Mouse (Mus musculus): Measurements from ENCODE around the gene Nrip1.

Nrip1 gene

DNA sequence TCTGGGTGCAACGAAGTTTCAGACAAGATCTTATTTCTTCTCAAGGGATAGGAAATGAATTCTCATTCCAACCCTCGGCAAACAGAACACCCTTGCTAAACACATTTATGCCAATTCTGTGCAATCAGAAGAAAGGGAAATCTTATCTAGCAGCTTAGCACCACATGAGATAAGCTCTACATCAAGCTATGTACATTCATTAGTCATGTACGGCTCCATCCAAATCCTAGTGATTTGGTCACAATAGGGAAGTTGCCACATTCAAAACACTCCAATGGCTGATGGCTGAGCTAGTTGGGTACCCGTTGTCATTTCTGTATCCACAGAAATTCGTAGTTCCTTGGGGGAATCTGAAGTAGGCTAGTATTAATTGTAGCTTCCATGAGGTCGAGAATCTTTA is 91.8 kb downstream of the Nrip1 start:
- no peak; the same call in 1 of the 2 replicates for ATAC-seq (ENCODE audit: low TSS enrichment)

DNA sequence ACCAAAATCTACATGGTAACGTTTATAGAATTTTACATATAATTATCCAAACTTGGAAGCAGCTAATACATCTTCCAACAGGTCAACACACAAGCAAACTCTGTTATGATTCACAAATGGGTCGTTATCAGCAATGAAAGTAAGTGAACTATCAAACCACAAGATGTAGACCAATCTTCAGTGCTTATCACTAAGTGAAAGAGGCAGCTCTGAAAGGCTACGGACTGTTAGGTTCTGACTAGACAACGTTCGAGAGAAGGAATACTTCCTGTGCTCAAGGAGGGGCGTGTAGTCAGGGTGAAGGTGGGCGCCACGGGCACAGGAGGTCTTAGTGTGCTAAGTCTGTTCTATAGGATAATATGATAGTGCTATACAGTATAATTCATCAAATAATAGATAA is 93.3 kb downstream of the Nrip1 start:
- ATAC-seq (ENCODE audit: low TSS enrichment), result no peak

DNA sequence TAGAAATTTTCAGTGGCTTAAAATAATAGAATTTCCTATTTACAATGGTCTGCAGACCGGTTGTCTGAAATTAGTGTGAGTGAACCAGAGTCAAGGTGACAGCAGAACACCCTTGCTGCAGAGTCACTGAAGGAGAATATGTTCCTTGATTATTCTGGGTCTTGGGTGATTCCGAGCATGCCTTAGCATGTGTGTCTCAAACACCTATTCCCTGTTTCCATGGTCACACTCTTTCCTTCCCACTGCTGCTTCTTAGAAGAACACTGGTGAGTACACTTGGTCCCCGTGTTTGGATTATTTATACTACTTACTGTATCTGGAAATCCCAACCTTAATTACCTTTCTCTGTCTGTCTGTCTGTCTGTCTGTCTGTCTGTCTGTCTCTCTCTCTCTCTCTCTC is 97.4 kb downstream of the Nrip1 start:
- no peak for ATAC-seq (ENCODE audit: low TSS enrichment)

DNA sequence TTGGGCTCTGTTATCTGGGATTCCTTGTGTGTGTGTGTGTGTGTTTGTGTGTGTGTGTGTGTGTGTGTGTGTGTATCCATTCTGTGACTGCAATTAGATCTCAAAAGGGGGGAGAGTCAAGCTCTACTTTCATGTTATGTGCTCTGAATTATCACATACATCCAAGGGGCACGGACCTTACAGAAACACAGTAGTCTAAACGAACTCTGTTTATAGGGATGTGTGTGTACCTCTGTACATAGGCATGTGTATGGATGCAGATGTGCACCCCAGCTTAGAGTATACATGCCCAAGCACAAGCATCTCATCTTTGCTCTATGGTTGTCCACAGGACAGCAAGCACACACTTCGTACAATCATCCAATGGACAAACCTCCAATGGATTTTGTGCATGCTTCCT is 98.0 kb downstream of the Nrip1 start:
- no peak for ATAC-seq (ENCODE audit: low TSS enrichment)

DNA sequence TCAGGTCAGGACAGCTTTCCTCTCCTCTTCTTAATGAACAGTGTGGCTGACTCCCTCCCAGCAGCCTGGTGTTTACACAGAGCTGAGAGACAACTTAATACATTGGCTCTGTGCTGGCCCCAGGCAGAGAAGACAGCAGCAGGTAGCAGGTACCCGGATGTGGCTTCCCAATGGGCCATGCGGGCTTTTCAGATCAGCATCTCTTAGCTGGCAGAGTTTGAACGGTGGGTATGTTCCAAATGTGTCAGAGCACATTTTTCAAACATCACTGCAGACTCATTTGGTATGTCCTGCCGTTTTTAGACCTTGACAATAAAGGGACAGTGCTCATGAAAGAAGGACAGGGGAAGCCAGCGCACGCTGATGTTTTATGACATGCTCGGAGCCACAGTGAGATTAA is 98.5 kb downstream of the Nrip1 start:
- no peak for ATAC-seq (ENCODE audit: low TSS enrichment)

DNA sequence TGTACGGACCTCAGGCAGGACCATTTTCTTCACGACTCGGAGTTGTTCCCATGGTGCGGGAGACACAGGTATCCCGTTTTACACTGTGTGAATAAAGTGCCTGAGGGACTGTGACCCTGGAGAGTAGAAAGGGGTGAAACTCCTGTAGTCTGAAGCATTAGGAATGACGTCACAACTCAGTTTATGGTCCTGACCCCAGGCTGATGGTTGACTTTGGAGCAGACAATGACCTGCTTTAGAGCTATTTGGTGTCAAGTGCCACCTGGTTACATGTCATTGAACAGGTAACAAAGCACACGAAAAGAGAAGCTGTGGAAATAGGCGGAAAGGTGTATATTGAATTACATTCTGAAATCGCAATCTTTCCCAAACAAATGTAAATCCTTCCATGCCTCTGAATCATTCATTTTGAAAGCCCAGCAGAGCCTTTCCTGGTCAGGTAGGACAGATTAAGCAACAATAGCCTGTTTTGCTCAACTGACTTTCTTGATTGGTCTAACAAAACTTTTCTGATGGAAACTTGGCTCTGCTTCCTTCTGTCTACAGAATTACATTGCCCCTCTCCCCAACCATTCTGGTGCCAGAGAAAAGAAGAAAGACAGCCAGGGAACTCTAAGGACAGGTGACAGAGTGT is 106.9 kb downstream of the Nrip1 start:
- no peak for ATAC-seq (ENCODE audit: low TSS enrichment)

DNA sequence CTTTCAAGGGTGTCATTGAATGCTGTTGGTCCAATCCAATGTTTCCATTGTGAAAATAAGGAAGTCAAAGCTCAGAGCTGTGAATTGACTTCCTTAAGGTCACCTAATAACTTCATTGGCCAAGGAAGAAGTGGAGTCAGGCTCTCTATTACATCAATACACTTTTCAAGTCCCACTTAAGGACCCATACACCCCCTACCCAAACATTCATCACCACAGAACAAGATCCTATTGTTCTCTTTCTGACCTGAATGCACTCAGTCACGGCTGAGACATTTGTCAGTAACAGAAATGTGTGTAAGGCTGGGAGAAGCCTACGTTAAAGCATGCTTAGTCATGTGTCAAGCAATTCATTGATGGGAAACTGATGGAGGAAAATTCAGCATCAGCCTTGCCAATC is 107.8 kb downstream of the Nrip1 start:
- ATAC-seq (ENCODE audit: low TSS enrichment), result no peak

DNA sequence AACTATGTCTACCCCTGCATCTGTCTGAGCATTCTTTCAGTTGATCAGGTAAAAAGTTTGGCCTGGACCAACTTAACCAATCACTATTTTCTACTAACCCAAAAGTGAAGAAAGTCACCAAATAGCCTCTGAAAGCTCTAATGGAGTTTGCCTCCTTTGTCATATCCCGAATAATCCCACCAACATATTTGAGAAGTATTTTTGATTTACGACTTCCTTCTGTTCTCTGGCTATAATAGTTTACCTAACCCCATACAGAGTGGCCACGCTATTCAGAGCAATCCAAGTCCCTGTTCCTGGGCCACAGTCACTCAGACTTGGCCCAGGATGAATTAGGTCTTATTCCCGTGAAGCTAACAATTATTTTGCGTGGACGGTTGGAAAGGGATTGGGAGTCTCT is 108.3 kb downstream of the Nrip1 start:
- no peak for ATAC-seq (ENCODE audit: low TSS enrichment)

DNA sequence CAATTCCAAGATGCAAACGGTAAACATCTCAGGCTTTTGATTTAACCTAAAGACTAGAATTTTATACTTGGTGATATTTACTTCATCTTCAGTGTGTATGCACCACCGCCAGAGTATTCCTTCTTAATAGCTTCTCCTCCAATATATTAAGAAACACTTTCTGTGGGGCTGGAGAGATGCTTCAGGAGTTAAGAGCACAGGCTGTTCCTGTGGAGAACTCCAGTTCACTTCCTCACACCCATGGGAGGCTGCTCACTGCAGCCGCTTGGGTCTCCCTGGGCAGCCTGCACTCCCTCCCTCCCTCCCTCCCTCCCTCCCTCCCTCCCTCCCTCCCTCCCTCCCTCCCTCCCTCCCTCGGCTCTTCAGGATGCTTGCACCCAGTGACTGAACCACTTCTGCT is 110.2 kb downstream of the Nrip1 start:
- ATAC-seq (ENCODE audit: low TSS enrichment), result no peak

DNA sequence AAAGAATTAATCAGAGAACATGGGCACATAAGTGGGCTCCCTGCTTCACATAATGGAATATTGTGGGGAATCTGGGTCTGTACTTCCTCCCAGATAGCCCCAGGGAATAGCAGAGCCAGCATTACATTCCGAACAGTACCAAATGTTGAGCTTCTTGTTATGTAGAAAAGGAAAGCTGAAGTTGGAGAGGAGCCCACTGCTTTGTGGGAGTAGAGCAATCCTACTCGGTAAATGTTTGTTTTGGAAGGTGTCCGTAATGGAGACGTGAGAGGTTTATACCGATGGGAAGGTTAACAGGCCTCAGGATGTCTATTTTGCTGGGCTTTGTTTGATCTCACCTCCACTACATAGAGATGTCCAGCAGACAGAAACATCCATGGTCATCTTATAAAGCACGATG is 113.3 kb downstream of the Nrip1 start:
- no peak for ATAC-seq (ENCODE audit: low TSS enrichment)

DNA sequence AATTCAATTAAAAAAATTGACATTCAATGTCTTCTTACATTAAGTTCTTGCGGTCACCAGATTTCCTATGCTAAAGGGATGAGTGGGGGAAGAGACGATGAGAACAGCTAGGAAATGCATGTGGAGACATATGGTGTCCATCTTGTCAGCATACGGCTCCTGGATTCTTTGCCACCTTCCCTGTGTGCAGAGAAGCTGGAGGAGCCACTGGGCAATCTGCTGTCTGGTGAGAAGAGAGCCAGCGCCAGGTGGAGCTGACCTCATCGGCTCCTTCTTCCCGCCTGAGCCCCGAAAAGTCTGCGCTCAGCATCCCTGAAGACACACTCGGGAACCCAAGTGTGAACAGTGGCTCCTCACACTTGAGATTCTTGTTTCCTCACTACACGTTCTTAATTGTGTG is 121.8 kb downstream of the Nrip1 start:
- ATAC-seq (ENCODE audit: low TSS enrichment), result peak; percentile 64

DNA sequence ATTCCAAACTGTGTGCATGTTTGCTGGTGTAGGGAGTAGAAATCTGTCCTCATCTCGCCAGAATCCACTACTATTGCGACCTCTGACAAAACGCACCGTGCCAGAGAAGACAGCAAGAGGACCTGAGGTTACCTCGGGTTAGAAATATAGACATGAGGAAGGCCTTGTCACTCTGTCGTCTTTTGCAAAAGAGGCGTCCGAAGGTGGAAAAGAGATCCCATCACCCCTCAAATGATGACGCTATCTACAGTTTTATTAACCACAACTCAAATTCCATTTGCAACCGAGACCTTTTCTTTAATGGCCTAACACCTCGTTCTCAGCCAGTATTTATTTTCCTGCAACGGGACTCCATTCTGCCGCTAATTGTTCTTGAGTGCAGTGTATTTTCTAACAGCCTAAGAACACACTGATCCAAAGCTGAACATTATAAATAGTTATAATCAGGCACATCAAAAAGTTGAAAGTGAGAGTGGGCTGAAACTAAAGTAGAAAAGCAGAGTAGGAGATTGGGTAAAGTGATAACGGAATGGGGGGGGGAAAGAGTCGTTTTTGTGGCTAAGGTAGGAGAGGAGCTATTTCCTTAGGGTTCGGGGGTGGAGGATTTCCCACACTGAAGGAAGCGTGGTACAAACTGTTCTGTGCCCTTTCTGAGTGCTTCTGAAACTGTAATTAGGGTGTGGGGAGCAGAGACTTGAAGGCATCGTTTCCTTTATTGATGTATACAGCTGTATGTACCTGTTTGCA is 124.1 kb downstream of the Nrip1 start:
- peak; percentile 41 for ATAC-seq (ENCODE audit: low TSS enrichment)

DNA sequence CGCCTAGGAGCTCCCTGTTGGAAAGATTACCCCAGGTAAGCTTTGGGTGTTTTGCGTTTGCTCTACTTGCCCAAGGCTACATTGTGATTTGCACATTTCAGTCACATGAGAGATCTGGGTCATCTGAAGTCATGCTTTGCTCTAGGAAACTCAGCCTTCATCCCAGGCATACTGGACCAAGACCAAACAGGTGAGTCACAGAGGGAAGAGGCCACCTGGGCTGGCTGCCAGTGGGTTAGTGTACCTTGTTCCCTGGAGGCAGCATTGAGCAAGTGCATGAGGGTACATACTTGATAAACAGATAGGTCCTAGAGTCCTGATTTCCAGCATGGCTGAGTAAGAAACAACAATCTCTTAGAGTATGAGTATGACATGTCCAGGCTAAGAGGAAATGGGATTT is 130.8 kb downstream of the Nrip1 start:
- no peak for ATAC-seq (ENCODE audit: low TSS enrichment)

DNA sequence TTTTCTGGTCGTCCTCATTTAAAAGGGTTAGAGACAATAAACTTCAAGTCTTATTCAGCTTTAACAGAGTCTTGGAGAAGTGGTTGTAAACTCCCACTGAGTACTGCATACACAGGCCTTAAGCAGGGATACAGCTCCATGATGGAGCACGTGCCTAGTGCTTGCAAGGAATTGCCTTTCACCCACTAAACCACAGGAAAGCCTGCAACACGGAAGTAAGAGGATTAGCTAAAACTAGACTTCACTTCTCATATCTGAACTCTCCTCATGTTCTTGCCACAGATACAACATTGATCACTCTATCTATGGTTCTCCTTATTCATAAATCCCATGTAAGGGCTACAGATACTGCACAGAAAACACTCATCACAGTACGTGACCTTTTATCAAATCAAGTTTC is 132.4 kb downstream of the Nrip1 start:
- ATAC-seq (ENCODE audit: low TSS enrichment), result no peak

DNA sequence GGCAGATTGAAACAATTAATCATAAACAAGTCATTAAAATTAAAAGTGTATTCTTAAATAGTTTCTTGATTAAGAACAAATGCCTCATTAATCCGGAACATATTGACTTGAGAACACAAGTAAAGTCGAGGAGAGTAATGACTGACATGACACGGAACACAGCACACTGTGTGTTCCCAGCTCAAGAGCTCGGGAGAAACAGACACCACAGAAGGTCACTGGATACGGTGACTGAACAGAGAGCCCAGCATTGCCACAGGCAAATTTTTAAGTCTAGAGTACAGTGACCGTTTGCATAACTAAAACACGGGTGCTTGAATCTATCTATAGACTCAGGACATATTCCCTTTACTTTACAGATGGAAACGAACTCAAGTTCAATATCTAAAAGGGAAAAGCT is 134.3 kb downstream of the Nrip1 start:
- no peak for ATAC-seq (ENCODE audit: low TSS enrichment)

DNA sequence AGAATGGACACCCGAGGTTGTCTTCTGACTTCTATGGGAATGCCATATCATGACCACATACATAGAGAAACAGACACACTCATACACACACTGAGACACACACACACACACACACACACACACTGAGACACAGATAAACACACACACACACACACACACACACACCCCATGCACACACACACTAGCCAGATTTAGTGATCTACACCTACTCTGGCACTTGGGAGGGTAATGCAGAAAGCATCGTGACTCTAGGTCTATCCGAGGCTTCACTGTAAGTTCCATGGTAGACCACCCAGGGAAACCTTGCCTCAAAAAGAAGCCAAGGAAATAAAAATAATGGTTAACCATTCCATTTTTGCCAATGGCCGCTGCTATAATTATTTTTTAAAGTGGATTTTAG is 134.8 kb downstream of the Nrip1 start:
- ATAC-seq (ENCODE audit: low TSS enrichment), result no peak

Data from frontal cortex, adult (tissue).